Mouse (Mus musculus) granulocyte monocyte progenitor cell, adult 5-6 weeks (primary cell): ENCODE measurements at regions not wholly inside any gene's neighbourhood (a gene's known extent, or its start where the extent isn't known, plus 50 kb on each side); places are given as distances from the start of the nearest gene placed in this dataset.
A peak's percentile ranks its signal among the peaks of the same experiment; 100 is the strongest.
"Not testable (repeated sequence)": the region's sequence is repeated elsewhere in the genome, so short reads cannot be mapped to it uniquely, and the experiment has no call there.

Experiments used
- ATAC-seq: replicated peaks from 2 replicates; pipeline ENCODE4 v1.8.0; 2016; ENCODE audit warnings: mild to moderate bottlenecking, moderate TSS enrichment, inconsistent platforms; ENCODE audit not compliant: poor library complexity, severe bottlenecking

DNA sequence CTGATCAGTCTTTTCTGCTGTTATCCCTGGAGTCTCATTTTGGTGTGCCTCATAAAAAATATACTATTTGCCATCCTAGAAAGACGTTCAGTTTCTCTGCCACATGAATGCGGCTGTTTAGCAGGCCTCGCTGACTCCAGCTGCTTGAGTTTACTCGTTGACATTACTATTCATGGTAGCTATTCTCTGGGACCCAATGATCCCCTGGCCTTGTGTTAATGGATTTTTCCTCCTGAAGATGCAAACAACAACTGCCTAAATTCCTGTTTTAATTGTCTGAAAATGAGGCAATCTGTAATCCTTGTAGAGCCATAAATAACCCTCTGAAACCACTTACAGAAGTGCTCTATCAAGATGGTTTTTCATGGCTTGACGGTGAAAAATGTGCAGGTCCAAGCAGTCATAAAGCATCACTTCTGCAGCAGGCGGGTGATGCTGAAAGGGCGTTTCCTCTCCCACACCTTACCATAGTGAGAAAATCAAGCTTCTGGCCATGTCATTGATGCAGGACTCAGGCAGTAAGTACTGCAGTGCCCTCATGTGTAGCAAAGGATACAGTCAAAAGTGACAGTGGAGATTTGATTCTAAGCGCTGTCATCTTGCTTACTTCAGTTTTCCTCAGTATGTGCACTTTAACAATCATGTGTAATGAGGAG lies 419.7 kb upstream of the Lrp1b start:
- ATAC-seq, result no peak

DNA sequence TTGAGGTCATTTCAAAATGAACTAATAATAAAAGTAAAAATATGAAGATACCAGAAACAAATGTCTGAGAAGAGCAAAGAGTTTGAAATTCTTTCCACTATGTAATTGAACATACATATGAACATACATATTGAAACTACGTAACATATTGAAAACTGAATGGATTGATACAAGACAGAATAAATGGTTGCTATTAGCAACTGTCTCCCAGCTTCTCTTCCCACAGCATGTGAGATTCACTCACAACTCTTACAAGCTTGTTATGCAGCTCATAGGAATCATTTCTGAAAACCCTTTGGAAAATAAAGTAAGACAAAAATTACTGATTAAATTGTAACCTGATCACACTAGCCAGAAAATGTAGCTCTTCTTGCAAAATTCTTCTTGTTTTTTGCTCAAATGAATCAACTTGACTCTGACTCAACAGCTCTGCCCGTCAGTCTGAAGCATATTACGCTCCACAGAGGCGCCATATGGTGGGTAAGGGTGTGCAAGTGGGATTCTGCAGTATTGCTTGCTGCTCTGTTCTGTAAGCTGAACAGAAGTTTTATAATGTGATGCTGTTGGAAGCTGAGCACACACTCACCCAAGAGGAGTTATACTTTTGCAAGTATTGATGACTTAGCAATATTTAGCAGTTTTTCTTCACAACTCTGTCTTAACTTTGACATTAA lies 444.3 kb upstream of the Lrp1b start:
- ATAC-seq, result no peak

DNA sequence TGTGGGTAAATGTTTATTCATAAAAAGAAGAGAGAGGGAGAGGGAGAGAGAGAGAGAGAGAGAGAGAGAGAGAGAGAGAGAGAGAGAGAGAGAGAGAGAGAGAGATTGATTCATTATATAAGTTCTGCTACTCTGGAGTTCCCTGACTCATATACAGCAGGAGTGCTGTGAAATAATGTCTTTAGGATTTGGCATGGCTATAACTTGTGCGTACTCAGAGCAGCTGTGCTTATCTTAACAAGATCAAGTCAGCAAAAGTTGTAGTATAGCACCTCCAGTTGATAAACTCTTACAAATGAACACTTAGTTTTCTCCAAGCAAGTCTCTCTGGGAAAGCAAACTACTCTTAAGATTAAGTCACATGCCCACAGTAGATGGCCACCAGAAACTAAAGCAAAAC lies 435.3 kb upstream of the Kynu start:
- no peak for ATAC-seq

DNA sequence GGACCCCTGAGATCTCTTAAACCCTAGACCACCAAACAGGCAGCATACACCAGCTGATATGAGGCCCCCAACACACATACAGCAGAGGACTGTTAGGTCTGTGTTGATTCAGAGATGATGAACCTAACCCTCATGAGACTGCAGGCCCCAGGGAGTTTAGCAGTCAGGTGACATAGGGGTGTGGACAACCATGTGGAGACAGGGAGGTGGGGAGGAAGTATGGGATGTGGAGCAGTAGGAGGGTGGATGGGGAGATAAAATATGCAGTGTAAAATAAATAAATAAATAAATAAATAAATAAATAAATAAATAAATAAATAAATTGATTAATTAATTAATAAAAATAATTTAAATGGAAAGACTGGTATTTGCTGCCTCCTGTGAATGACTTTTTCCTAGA lies 401.6 kb upstream of the Kynu start:
- no peak for ATAC-seq

DNA sequence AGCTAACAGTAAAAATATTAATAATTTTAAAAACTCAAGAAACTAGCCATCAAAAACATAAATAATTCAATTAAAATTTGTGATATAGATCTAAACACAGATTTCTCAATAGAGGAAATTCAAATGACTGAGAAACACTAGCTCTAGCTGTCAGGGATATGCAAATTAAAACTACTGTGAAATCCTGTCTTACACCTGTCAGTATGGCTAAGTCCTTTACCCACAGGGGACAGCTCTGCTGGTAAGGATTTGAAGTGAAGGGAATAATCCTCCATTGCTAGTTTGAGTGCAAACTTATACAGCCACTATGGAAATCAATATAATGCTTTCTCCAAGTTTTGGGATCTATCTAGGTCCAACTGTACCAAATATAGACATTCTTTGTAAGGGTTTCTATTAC lies 373.0 kb upstream of the Kynu start:
- ATAC-seq, result no peak

DNA sequence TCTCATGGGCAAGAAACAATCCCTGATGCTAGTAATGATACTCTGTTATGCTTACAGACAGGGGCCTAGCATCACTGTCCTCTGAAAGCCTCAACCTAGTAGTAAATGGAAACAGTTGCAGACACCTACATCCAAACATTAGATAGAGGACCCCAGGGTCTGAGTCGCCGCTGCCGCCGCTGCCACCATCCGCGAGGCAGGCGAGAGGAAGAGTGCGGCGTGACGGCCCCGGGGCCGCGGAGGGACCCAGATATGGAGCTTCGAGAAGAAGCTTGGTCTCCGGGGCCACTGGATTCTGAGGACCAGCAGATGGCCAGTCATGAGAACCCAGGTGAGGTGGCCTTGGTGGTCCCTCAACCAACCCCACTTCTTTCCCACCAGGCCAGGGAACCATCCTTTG lies 359.6 kb upstream of the Kynu start:
- peak; percentile 77 for ATAC-seq

DNA sequence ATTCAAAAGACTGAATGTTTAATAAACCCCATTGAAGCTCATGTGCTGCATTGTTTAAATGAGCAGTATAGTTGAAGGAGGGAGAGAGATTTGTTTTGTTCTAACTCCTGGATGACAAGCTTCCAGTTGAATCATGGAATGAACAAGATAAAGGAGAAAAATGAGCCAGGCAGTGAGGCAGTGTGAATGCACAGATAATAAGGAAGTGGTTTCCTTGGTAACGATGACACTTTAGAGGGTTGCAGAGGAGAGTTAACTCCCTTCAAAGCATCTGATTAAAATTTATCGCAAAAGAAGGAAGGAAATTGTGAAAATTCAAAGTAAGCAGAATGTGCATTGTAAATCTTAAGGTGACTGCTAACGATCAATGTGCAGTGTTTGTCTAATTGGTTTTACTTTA lies 346.9 kb upstream of the Kynu start:
- ATAC-seq, result peak; percentile 44; the same call in 1 of the 2 replicates

DNA sequence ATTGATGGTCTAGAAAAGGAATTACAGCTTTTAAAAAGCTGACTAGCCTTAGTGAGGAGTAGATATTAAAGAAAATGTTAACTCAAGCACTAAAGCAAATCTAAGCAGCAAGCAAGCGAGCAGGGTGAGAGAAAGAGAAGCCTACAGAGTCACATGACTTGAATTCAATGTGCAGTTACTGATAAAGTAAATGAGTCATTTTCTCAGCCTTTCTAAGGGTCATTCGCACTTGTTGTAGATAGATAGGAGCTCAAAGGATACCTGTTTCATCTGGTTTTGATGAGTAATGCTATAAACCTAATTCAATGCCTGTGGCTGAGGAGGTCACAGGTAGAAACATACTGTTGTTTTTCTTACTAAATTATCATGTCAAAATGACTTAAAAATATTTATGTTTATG lies 341.2 kb upstream of the Kynu start:
- ATAC-seq, result no peak

DNA sequence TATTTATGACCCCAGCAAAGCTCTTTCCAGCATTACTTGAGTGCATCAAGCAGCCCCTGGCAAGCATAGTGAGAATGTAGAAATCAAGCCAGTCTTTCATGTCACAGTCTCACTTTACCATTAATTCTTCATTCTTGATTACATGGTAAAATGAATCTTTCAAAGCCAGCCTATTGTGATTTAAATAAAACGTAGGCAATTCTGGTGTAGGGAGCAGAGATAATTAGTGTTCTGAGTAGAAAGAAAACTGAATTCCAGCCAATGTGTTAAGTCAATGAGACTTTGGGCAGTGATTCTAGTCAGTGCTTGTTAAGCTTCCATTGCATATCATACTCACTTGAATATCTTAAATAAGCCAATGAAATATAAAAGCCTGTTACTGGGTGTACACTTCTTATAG lies 338.0 kb upstream of the Kynu start:
- ATAC-seq, result no peak

DNA sequence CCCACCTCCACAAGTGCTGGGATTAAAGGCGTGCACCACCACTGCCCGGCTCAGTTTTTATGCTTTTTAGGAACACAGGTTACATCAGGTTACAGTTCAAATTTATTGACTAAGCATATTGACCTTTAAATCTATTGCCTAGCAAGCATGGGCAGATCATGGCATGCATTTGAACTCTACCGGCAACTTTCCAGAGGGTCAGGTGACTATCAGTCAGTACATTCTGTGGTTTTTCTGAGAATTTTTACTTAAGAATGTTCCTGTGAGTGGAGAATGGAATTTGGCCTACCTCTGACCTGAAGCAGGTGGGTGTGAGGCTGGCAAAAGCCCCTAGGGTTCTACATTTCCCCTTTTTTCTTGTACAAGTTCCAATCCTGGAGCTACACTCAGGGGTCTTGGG lies 332.4 kb upstream of the Kynu start:
- no peak for ATAC-seq

DNA sequence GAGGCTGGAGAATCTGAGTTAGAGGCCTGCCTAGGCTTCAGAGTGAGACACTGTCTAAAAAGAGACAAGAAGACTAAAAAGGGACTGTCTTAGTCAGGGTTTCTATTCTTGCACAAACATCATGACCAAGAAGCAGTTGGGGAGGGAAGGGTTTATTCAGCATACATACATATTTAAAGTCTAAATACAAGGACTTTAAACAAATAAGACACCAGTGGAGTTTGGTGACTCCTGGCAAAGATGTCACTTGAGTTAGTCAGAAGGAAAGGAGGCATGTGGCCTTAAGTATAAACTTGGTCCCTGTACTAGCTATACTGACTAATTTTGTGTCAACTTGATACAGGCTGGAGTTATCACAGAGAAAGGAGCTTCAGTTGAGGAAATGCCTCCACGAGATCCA lies 330.4 kb upstream of the Kynu start:
- ATAC-seq, result not testable (repeated sequence)

DNA sequence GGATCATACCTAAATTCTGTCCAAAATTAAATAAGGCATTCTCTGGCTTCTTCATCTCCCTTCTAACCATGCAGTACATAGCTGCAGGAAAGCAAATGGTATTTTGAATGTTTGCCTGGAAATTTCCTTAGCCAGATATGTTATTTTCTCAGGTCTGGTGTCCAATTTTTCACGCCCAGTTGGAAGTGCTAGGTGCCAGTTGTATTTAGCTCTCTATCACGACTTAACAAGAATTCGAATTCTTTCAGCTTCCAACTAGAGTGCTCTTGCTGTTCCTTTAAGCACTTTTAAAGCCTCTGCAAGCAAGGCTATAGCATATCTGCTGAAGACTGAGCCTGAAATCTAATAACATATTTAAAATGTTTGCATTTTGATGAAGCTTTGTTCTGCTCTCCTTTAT lies 308.3 kb upstream of the Kynu start:
- ATAC-seq, result no peak

DNA sequence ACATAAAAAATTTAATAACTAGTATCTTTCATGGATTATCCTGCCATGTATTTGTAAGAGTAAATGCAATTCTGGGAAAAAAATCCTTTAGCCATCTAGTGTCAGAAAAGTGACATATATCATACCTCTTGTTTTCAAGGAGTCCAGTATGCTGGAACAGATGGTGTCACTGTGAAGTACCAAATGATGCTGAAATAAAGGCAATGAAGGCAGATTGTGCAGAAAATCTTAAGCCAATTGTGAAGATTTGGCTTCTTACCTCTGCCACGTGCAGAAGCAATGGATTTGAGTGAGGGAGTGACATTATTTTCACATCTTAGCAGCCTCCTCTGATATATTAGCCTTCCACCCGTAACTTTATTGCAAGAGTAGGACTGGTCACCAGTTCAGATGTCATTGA lies 306.5 kb upstream of the Kynu start:
- no peak for ATAC-seq

DNA sequence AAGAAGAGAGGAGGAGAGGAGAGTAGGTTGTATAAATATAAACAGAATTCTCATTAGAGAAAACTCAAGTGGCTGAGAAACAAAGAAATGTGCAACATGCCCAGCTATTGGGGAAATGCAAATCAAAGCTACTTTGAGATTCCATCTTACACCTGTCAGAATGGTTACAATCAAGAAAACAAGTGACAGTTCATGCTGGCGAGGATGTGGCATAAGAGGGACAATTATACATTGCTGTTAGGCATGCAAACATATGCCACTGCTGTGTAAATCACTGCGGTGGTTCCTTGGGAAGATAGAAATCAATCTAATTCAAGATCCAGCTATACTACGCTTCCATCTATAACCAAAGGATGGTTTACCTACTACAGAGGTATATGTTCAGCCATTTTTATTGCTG lies 300.4 kb upstream of the Kynu start:
- no peak for ATAC-seq

DNA sequence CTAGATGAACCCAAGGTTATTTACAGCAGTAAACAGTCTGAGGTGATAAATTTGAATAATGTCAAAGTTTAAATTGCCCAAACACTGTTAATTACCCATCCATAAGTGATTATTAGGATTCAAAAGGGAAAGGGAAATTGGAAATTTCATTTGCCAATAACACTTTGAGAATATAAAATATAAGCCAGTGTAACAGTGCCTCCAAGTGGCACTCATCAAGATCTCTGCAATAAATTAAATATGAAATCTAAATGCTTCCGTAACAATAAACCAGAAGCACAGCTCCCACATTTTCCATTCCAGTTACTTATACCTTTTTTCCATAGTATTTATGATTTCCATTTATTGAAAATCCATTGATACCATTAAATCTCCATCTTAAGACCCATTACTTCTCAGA lies 284.3 kb upstream of the Kynu start:
- ATAC-seq, result no peak

DNA sequence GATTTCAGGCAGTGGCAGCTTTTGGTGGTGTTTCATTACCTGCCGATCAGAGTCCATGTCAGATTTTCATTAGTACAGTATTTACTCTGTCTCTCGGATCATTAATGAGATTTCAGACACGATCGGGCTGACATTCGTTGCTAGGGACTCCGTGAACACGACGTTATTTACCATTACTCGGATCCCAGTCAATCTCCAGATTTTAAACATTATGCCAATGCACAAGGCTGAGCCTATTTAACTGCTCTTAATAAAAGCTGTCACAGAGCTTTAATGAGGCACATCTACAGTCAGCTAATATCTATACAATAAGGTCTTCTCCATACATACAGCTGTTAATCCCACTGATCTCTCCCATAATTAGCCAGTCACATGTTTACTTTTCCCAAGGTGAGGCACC lies 283.0 kb upstream of the Kynu start:
- ATAC-seq, result no peak

DNA sequence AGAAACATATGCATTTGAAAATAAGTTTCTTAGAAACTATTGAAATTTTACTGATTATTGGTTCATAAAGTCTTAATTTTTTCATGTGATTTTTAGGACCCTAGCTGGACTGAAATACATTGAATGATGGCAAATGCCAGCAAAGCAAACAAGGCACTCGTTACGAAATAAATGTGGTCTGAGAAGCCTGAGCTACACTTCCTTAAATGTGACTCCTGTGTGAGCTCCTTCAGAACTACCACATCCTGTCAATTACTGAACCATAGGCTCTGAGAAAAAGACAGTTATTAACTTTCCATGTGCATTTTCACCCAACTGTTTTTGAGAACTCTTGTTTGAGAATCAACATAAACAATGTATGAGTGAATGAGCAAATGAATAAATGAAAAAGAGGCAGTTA lies 281.1 kb upstream of the Kynu start:
- peak; percentile 100 for ATAC-seq

DNA sequence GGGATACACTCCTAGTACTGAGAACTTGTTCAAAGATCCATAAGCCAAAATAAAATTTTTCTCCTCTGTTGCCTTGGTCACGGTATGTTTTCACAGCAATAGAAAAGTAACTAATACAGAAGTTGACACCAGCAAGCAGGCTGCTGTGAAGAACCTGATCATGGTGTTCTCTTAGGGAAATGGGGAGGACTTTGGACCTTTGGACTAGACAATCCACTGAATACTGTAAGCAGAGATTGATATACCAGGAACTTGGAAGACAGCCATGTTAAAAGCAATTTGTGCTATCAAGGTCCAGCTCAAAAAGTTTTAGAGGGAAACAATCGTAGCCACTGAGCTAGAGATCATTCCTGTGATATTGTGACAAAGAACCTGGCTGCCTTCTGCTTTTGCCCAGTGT lies 259.3 kb upstream of the Kynu start:
- no peak for ATAC-seq

DNA sequence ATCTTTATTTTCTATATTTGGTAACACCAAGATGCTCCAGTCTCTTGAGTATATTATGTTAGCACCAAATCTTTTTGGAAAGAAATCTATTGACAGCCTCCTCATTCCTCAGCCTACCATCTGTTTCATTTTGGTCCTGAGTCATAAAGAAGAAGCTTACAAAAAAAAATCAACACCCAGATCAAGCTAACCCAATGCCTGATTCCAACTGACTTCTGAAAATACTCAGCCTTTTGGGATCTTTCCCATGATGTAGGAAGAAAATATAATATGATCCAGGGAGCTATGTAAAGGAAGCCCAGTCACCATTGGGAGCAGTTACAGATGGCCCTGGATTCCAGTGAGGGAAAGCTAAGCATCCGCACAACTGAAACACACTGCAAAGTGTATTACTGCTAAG lies 231.3 kb upstream of the Kynu start:
- no peak for ATAC-seq

DNA sequence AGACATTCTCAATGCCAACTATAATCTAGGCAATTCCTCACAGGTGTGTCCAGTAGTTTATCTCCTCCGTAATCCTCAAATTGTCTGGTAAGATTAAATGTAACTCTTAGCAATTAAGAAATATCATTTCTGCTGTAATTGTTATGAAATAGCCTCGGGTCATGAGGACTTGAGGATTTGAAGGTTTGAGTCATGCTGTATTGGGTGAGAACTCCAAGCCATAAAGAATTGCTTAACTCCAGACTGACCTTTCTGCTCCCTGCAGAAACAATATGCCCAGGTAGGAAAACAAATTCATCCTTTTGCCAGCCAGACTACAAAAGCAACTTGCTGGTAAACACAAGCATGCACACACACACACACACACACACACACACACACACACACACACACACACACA lies 190.8 kb upstream of the Kynu start:
- ATAC-seq, result no peak

DNA sequence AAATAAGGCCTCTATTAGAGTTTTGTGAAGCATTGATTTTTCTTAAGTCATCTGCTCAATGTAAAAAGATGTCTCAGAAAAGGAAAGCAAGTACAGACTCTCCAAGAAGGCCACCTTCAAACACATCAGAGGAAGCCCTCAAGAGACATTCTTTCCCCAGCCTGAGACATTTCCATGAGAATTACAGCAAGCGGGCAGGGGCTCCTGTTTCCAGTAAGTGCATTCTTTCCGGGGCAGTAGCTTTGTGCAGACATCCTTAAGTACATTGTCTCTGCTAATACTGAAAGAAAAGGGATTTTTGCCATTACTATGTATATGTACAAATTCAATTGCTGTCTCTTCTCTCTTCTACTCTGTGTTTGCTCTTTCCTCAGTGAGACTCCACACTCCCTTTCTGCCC lies 189.3 kb upstream of the Kynu start:
- no peak for ATAC-seq

DNA sequence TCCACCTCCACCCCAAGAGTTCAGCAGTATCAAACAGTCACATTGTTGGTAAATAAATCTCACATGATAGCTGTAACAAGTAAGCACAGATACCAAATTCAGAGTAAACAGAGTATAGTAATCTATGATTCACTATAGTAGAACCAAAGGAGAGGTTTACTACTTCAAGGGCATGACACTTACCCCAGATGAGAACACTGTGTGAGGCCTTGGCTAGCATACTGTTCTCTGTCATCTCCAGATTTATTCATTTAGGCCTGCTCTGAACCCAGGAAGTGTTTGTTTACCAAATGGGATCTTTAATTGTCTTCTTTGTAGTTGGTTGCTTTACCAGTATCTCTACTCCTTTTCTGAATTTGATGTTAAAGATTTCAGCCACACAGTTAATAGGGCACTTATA lies 151.8 kb upstream of the Kynu start:
- ATAC-seq, result no peak
